Mouse (Mus musculus): Measurements from ENCODE around the gene Dach1. TPM values are rescaled to one million over a fixed set of nuclear protein-coding genes. Genes with fewer than 3 reads are reported as not detected.

The Dach1 gene
- polyA plus RNA-seq, 1 experiment: not detected

DNA sequence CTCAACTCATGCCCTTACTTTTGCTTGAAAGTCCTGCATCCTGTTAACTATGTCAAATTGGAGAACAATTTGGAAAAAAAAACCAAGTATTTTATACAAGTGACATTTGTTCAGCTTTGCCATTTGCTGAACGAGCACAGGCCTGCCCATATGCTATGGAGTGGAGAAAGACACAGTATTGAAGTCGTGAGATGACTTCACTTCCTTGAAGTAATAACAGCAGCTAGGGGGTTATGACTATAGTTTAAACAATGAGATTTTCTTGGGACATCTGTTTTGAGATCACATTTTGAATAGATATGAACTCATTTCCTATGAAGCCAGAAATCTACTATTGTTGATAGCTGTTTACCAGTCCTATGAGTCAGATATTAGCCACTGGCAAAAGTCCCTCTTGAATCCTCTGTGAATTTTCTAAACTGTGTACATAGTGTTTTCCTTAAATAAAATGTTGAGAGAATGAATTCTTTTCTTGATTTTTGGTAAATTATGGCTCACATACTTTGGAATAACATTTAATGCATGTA, 205.0 kb downstream of the Dach1 start:
- no peak overlapping the region for H3K4me3 ChIP-seq (replicated peaks)
- TF ChIP-seq TAL1 (IDR thresholded peaks at IDR 0.05; ENCODE audit: low read length) (no peak), GATA1 (IDR thresholded peaks at IDR 0.05; ENCODE audit: low read length) (no peak)
- H3K9me3 ChIP-seq (ENCODE audit: control insufficient read depth, low read length): no peaks in the 10 kb centered on the region
- H3K4me1 ChIP-seq (ENCODE audit: control insufficient read depth): no peaks in the 10 kb centered on the region
- no peaks in the 10 kb centered on the region for H3K36me3 ChIP-seq (ENCODE audit: control insufficient read depth)
- no peaks in the 10 kb centered on the region for H3K27me3 ChIP-seq (ENCODE audit: control insufficient read depth)

DNA sequence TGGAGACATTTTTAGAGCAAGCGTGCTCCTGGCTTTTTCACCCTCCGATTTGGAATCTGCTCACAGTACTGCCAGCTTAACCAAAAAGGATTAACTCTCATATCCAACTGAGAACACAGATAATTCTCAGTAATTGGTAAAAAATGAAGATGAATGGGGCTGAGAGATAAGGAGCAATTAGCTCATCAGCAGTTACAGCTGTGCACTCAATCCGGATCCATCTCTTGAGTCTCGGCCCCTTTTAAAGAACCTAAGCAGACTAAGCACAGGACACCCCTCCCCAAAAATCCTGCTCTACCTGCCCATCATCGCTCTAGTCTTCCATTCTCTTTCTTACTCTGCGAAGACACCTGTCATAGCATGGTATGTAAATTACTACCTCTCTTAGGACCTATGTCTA, 205.9 kb downstream of the Dach1 start:
- Histone ChIP-seq H3K27me3 (ENCODE audit: control insufficient read depth) (no peaks in the 10 kb centered on the region), H3K4me1 (ENCODE audit: control insufficient read depth) (no peaks in the 10 kb centered on the region), H3K4me3 (replicated peaks) (no peak overlapping the region), H3K36me3 (ENCODE audit: control insufficient read depth) (no peaks in the 10 kb centered on the region), H3K9me3 (ENCODE audit: control insufficient read depth, low read length) (no peaks in the 10 kb centered on the region)
- TF ChIP-seq GATA1 (IDR thresholded peaks at IDR 0.05; ENCODE audit: low read length) (no peak), TAL1 (IDR thresholded peaks at IDR 0.05; ENCODE audit: low read length) (no peak)

DNA sequence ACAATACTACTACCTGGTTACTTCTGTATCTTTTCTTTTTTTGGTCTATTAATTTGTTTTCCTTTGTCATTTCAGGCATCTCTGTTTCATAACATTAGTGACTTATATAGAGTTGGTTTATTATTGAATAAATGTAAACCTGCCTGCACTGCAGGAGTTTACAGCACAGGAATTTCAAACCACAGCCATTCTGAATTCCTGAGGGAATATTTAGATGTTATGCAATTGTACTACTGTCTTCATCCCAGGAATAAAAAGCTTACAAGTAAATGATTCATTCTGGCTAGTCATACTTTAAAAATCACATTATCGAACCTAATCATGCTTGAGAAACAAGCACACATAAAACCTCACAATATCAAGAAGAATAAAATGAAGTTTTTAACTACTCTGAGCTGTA, 213.2 kb downstream of the Dach1 start:
- Histone ChIP-seq H3K4me3 (replicated peaks) (no peak overlapping the region), H3K4me1 (ENCODE audit: control insufficient read depth) (no peaks in the 10 kb centered on the region), H3K36me3 (ENCODE audit: control insufficient read depth) (no peaks in the 10 kb centered on the region), H3K9me3 (ENCODE audit: control insufficient read depth, low read length) (no peaks in the 10 kb centered on the region), H3K27me3 (ENCODE audit: control insufficient read depth) (no peaks in the 10 kb centered on the region)
- TF ChIP-seq TAL1 (IDR thresholded peaks at IDR 0.05; ENCODE audit: low read length): no peak
- TF ChIP-seq GATA1 (IDR thresholded peaks at IDR 0.05; ENCODE audit: low read length): no peak

DNA sequence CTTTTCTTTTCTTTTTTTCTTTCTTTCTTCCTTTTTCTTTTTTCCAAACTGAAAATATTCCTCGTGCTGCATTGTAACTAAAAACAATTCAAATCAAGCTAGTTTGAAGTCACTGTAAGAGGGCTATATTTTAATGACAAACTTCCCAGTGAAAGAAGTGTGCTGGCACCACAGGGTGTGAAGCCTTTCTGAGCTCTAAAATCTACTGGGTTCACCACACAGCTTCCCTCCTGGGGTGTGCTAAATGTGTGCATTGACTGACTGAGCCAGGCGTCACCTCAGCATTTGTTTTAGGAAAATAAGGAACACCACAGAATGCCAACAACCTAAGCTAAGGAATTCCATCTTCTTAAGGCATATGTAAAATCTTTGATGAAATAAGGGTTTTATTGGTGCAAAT, 224.1 kb downstream of the Dach1 start:
- H3K36me3 ChIP-seq (ENCODE audit: control insufficient read depth): no peaks in the 10 kb centered on the region
- H3K4me1 ChIP-seq (ENCODE audit: control insufficient read depth): no peaks in the 10 kb centered on the region
- no peaks in the 10 kb centered on the region for H3K27me3 ChIP-seq (ENCODE audit: control insufficient read depth)
- no peaks in the 10 kb centered on the region for H3K9me3 ChIP-seq (ENCODE audit: control insufficient read depth, low read length)
- no peak overlapping the region for H3K4me3 ChIP-seq (replicated peaks)
- TF ChIP-seq TAL1 (IDR thresholded peaks at IDR 0.05; ENCODE audit: low read length) (no peak), GATA1 (IDR thresholded peaks at IDR 0.05; ENCODE audit: low read length) (no peak)

DNA sequence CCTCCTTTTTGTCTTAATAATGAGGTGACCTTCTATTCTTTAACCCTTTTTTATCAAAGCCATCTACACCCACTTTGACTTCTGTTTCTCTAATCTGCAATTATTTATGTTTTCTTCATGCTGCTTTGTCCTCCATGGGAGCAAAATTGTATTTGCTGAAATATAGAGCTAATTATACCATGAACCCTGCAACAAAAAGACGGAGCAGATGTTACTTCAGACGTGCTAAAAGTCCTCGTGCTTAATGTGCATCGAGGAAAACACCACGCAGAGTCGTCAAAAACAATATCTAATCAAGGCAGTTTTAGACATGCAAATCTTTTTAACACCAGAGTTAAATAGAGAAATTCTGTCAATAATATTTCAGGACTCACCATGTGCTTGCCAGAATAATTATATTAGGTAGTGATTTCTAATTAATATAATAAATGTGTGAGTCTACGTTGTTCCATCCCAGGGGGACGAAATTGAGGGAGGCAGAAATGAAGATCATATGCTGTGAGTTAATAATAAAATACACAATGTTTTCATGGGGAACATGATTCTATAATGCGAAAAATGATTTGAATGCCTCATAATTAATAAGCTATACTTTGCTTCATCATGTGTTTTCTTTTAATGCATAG, 224.8 kb downstream of the Dach1 start:
- TF ChIP-seq GATA1 (IDR thresholded peaks at IDR 0.05; ENCODE audit: low read length) (no peak), TAL1 (IDR thresholded peaks at IDR 0.05; ENCODE audit: low read length) (no peak)
- Histone ChIP-seq H3K36me3 (ENCODE audit: control insufficient read depth) (no peaks in the 10 kb centered on the region), H3K27me3 (ENCODE audit: control insufficient read depth) (no peaks in the 10 kb centered on the region), H3K9me3 (ENCODE audit: control insufficient read depth, low read length) (no peaks in the 10 kb centered on the region), H3K4me3 (replicated peaks) (no peak overlapping the region), H3K4me1 (ENCODE audit: control insufficient read depth) (no peaks in the 10 kb centered on the region)

DNA sequence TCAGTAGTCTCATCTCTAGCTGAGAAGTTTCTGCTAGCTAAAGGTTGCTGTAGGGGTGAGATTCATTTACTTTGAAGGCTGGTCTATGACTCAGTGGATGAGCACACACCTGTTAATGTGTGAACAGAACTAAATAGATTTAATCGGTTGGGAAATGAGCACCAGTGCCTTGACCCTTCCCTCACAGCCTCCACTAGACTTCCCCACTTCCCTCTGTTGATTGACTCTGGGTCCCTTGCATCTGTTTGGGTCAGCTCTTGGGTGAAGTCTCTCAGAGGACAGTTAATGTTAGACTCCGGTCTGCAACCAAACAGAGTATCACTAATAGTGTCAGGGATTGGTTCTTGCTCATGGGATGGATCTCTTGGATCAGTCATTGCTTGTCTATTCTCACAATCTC, 227.2 kb downstream of the Dach1 start:
- Histone ChIP-seq H3K9me3 (ENCODE audit: control insufficient read depth, low read length) (no peaks in the 10 kb centered on the region), H3K4me1 (ENCODE audit: control insufficient read depth) (no peaks in the 10 kb centered on the region), H3K4me3 (replicated peaks) (no peak overlapping the region), H3K27me3 (ENCODE audit: control insufficient read depth) (no peaks in the 10 kb centered on the region), H3K36me3 (ENCODE audit: control insufficient read depth) (no peaks in the 10 kb centered on the region)
- TF ChIP-seq GATA1 (IDR thresholded peaks at IDR 0.05; ENCODE audit: low read length) (no peak), TAL1 (IDR thresholded peaks at IDR 0.05; ENCODE audit: low read length) (no peak)

DNA sequence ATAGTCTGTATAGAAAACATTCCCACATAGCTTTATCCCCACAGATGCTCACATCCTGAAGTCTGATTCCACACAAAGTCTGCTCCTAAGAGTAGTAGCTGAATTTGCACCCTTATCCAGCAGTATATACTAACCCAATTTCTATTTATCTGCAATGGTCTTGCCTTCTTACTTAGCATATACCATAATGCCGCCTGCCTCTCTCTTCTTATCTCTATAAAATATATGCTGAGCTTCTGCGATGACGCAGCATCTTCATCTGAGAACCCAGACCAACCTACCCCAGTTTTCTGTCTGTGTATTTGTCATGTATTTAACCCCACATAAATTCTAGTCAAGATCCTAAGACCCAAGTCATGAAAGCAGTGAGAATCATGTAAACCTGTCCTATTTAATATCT, 272.9 kb downstream of the Dach1 start:
- Histone ChIP-seq H3K4me3 (replicated peaks) (no peak overlapping the region), H3K9me3 (ENCODE audit: control insufficient read depth, low read length) (no peaks in the 10 kb centered on the region), H3K36me3 (ENCODE audit: control insufficient read depth) (no peaks in the 10 kb centered on the region), H3K27me3 (ENCODE audit: control insufficient read depth) (no peaks in the 10 kb centered on the region), H3K4me1 (ENCODE audit: control insufficient read depth) (no peaks in the 10 kb centered on the region)
- no peak for TF ChIP-seq GATA1 (IDR thresholded peaks at IDR 0.05; ENCODE audit: low read length)
- TF ChIP-seq TAL1 (IDR thresholded peaks at IDR 0.05; ENCODE audit: low read length): no peak

DNA sequence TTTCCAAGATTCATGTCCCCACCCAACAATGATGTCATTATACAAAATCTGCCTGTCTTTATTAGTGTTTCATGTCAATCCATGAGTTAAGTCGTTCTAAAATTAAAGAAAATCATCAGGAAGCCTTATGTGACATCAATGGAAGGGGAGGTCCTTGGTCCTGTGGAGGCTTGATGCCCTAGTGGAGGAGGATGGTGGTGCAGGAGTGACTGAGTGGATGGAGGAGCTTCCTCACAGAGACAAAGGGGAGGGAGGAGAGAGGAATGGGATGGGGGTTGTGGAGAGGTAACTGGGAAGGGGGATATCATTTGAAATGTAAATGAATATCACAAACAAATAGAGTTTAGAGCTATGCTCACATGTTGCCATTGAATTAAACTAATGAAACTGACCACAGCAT, 287.6 kb downstream of the Dach1 start:
- no peaks in the 10 kb centered on the region for H3K27me3 ChIP-seq (ENCODE audit: control insufficient read depth)
- H3K4me1 ChIP-seq (ENCODE audit: control insufficient read depth): no peaks in the 10 kb centered on the region
- H3K36me3 ChIP-seq (ENCODE audit: control insufficient read depth): no peaks in the 10 kb centered on the region
- H3K4me3 ChIP-seq (replicated peaks): no peak overlapping the region
- no peaks in the 10 kb centered on the region for H3K9me3 ChIP-seq (ENCODE audit: control insufficient read depth, low read length)
- TF ChIP-seq TAL1 (IDR thresholded peaks at IDR 0.05; ENCODE audit: low read length) (no peak), GATA1 (IDR thresholded peaks at IDR 0.05; ENCODE audit: low read length) (no peak)

DNA sequence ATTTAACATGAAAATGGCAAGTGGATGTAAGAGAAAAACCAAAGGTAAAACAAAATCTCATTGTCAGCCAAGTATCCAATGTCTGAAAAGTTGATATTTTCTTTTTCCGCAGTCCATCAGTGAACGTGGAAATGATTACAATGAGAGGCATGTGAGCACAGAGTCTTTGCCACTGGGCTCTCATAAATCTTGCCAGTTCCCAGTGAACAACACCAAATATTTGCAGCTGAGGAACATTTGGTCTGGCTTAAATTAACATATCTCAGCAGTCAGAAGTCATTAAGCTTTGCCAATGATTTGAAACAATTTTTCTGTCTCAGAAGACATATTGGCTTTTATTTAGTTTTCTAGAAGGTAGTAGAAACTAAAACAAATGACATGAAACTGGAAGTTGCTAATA, 298.6 kb downstream of the Dach1 start:
- H3K4me3 ChIP-seq (replicated peaks): no peak overlapping the region
- H3K36me3 ChIP-seq (ENCODE audit: control insufficient read depth): no peaks in the 10 kb centered on the region
- no peaks in the 10 kb centered on the region for H3K9me3 ChIP-seq (ENCODE audit: control insufficient read depth, low read length)
- TF ChIP-seq TAL1 (IDR thresholded peaks at IDR 0.05; ENCODE audit: low read length) (no peak), GATA1 (IDR thresholded peaks at IDR 0.05; ENCODE audit: low read length) (no peak)
- H3K4me1 ChIP-seq (ENCODE audit: control insufficient read depth): no peaks in the 10 kb centered on the region
- H3K27me3 ChIP-seq (ENCODE audit: control insufficient read depth): no peaks in the 10 kb centered on the region

DNA sequence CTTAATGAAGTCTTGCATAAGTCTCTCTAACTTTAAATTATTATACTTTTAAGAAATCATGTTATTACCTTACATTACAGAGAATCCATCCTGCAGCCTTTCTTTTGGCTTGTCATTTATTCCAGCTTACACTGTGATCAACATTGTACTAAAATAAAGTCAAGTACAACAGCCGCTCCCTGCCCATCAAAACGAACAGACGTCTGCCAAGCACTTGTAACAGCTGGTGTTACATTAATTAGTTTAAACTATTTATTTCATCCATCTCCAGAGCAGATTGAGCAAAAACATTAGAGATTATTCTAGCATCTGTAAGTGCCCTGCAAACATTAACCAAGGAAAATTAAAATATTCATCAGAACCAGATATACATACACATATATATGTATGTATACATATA, 311.2 kb downstream of the Dach1 start:
- Histone ChIP-seq H3K36me3 (ENCODE audit: control insufficient read depth) (no peaks in the 10 kb centered on the region), H3K27me3 (ENCODE audit: control insufficient read depth) (no peaks in the 10 kb centered on the region), H3K9me3 (ENCODE audit: control insufficient read depth, low read length) (no peaks in the 10 kb centered on the region)

More for the DNA sequence above, 311.2 kb downstream of the Dach1 start:
- Histone ChIP-seq H3K4me3 (replicated peaks) (no peak overlapping the region), H3K4me1 (ENCODE audit: control insufficient read depth) (no peaks in the 10 kb centered on the region)
- TF ChIP-seq TAL1 (IDR thresholded peaks at IDR 0.05; ENCODE audit: low read length) (no peak), GATA1 (IDR thresholded peaks at IDR 0.05; ENCODE audit: low read length) (no peak)

All from erythroblast, embryonic 14.5 days (primary cell).